Mouse (Mus musculus) C2C12 (cell line): Measurements from ENCODE around the gene Klhl3.

Experiments used
- CTCF ChIP-seq: IDR thresholded peaks from one replicate; pipeline ENCODE4 v1.5.1; 2011; ENCODE audit not compliant: control insufficient read depth, insufficient read depth, insufficient read length
- MAX ChIP-seq: IDR thresholded peaks from one replicate; pipeline ENCODE4 v1.6.1; 2011; ENCODE audit warnings: mild to moderate bottlenecking, control low read depth
- MYOD1 ChIP-seq: IDR thresholded peaks from one replicate; pipeline ENCODE4 v1.6.1; 2011; ENCODE audit warnings: low read depth; ENCODE audit not compliant: control insufficient read depth, insufficient read length

GRCm38 (mm10) chr13:58116801-58117200 is 3.4 kb upstream of the Klhl3 start:
- TF ChIP-seq CTCF: no peak
- TF ChIP-seq MAX: no peak
- no peak for TF ChIP-seq MYOD1
